Mouse (Mus musculus): ENCODE data around the gene Car11.

DNA sequence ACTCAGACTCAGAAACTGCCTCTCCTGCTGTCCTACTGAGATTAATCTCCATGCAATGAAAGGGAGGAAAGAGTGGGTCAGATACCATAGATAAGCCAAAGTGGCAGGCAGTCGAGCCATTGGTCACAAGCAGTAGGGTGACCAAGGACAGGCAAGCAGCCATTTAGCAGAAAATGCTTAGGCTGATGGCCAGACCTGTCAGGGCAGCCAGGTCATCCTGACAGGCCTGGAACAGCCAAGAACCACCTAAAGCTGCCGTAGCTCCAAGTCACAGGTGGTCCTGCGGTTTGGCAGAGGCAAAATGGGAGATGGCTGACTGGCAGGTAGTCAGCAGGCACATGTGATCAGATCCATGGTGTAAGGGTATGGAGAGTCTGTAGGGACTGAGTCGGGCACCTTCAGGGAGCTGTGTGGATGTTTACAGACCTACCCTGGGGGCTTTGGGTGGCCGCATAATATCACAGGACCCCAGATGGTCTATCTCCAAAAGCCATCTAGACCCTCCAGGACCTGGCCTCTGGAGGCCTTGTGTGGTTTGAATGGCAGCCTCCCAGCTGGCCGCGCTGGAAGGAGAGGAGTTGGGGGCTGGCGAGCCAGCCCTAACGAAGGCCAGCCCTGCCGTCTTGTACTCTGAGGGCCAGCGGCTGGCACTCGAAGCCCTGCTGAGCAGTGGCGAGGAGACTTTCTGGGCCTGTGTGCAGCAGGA lies 22.2 kb downstream of the Car11 start:
- TF ChIP-seq CTCF (IDR thresholded peaks at IDR 0.05; ENCODE audit: extremely low read depth, insufficient read depth, low read length) = no peak
- TF ChIP-seq POLR2A (IDR thresholded peaks at IDR 0.05; ENCODE audit: extremely low read depth, insufficient read depth, low read length) = no peak

All from cortical plate, adult 2 months (tissue).